Mouse (Mus musculus) neural tube, embryonic 13.5 days (tissue): ENCODE measurements around the gene Zcchc17. TPM values are rescaled to one million over a fixed set of nuclear protein-coding genes. Genes with fewer than 3 reads are reported as not detected.

ENCODE experiments used
- polyA plus RNA-seq: library from polyadenylated mRNA; unstranded; fragments of >200 nt; fragmentation: Nextera tagmentation; extraction: Ambion mirVana; gene quantifications from 2 replicates; pipeline ENCODE4 v1.2.1, GENCODE M21; 2015

Gene Zcchc17
- polyA plus RNA-seq, 1 experiment from 2014 or later: 94.1 TPM

Other genes starting within 250 kb of the Zcchc17 start
- gene Hcrtr1, start 220.6 kb downstream of the Zcchc17 start, polyA plus RNA-seq: 0.39 and 0.71 TPM in 2 replicates
- 4.2 and 6.7 TPM in 2 replicates for gene Tinagl1, start 184.8 kb downstream of the Zcchc17 start, polyA plus RNA-seq
- not detected in 2 replicates for gene Gm853, start 137.5 kb downstream of the Zcchc17 start, polyA plus RNA-seq
- 53.5 and 60.1 TPM in 2 replicates for gene Serinc2, start 80.7 kb downstream of the Zcchc17 start, polyA plus RNA-seq
- gene Fabp3, start 51.3 kb downstream of the Zcchc17 start, polyA plus RNA-seq: 136 and 150 TPM in 2 replicates
- gene Gm10570, start 51.3 kb downstream of the Zcchc17 start, polyA plus RNA-seq: 0.71 TPM in 1 of 2 replicates, not detected in the other
- 107 and 112 TPM in 2 replicates for gene Snrnp40, start 189 bp upstream of the Zcchc17 start, polyA plus RNA-seq
- 10.6 and 11.8 TPM in 2 replicates for gene Nkain1, start 214.2 kb upstream of the Zcchc17 start, polyA plus RNA-seq